Mouse (Mus musculus) E14TG2a.4 (cell line): ENCODE data around the gene Clk2.

Experiments used
- CTCF ChIP-seq: conservative IDR thresholded peaks from 2 replicates; pipeline ENCODE4 v1.5.1; 2014; ENCODE audit warnings: low read length
- NANOG ChIP-seq: IDR thresholded peaks from 2 replicates; pipeline ENCODE4 v1.6.1; 2014; ENCODE audit warnings: borderline replicate concordance, low read length, mixed read lengths
- POU5F1 ChIP-seq: IDR thresholded peaks from 2 replicates; pipeline ENCODE4 v1.6.1; 2014; ENCODE audit warnings: low read length, borderline replicate concordance

- TF ChIP-seq CTCF (no peak), POU5F1 (no peak), NANOG (no peak)
Measured at GRCm38 (mm10) chr3:89179056-89179455, 14.5 kb downstream of the Clk2 start.
